Mouse (Mus musculus): ENCODE data around the gene Atl2. TPM values are rescaled to one million over a fixed set of nuclear protein-coding genes. Genes with fewer than 3 reads are reported as not detected.

The Atl2 gene
- polyA plus RNA-seq, 1 experiment, result 11.8 TPM

DNA sequence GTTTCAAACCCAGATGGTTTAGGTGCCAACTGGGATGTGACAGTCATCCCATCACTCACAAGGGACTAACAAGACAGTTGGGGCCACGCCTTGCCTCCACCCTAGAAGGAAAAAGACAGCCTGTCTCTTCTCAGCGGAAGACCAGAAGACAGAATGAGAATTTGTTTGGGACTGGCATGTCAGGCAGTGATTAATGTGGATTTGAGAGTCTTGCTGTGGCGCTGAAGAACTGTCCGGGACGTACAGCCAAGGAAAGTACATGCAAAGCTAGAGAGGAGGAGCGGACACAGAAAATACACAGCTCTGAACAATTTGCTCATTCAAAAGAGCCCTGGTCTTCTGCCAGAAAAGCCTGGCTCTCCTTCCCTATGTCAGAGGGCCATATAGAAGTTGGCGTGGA, 93.9 kb downstream of the Atl2 start:
- H3ac ChIP-seq (ENCODE audit: control insufficient read depth, insufficient read length, low read depth), result no peak overlapping the region
- H3K4me3 ChIP-seq (ENCODE audit: insufficient read depth, poor library complexity, severe bottlenecking), result no peak overlapping the region
- TF ChIP-seq MYOD1 (IDR thresholded peaks at IDR 0.05; ENCODE audit: control insufficient read depth, insufficient read length, low read depth) (no peak), CEBPB (IDR thresholded peaks at IDR 0.05; ENCODE audit: low read depth) (no peak), MAX (IDR thresholded peaks at IDR 0.05) (no peak), CTCF (IDR thresholded peaks at IDR 0.05; ENCODE audit: control insufficient read depth, insufficient read depth, insufficient read length) (no peak), USF1 (IDR thresholded peaks at IDR 0.05; ENCODE audit: low read depth) (no peak), MYOG (IDR thresholded peaks at IDR 0.05; ENCODE audit: control insufficient read depth, extremely low read depth, insufficient read length) (no peak), FOSL1 (IDR thresholded peaks at IDR 0.05; ENCODE audit: insufficient read depth, low read length, poor library complexity, severe bottlenecking) (no peak)
- H3K27me3 ChIP-seq (ENCODE audit: control insufficient read depth, insufficient read depth, insufficient read length), result no peaks in the 10 kb centered on the region
- H3K79me3 ChIP-seq (ENCODE audit: low read depth), result no peaks in the 10 kb centered on the region
- H3K79me2 ChIP-seq (ENCODE audit: control insufficient read depth, insufficient read depth), result no peaks in the 10 kb centered on the region
- no peaks in the 10 kb centered on the region for H3K36me3 ChIP-seq (ENCODE audit: control insufficient read depth, insufficient read depth)

DNA sequence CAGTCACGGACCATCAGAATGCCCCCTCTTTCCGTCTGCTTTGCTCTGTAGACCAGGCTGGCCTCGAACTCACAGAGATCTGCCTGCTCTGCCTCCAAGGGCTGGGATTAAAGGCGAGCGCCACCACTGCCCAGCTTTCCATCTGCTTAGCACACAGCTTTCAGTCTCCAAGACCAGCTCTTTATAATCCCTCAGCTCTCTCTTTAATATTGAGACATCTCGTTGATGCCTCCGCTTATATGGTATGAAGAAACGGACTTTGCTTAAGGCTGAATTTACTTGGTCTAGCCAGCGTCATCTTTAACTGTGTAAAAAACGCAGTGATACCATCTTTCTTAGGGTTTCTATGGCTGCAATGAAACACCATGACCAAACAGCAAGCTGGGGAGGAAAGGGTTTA, 97.1 kb downstream of the Atl2 start:
- TF ChIP-seq CTCF (IDR thresholded peaks at IDR 0.05; ENCODE audit: control insufficient read depth, insufficient read depth, insufficient read length) (no peak), USF1 (IDR thresholded peaks at IDR 0.05; ENCODE audit: low read depth) (no peak), CEBPB (IDR thresholded peaks at IDR 0.05; ENCODE audit: low read depth) (no peak), MYOD1 (IDR thresholded peaks at IDR 0.05; ENCODE audit: control insufficient read depth, insufficient read length, low read depth) (no peak), MAX (IDR thresholded peaks at IDR 0.05) (no peak), FOSL1 (IDR thresholded peaks at IDR 0.05; ENCODE audit: insufficient read depth, low read length, poor library complexity, severe bottlenecking) (no peak), MYOG (IDR thresholded peaks at IDR 0.05; ENCODE audit: control insufficient read depth, extremely low read depth, insufficient read length) (no peak)
- H3K4me3 ChIP-seq (ENCODE audit: insufficient read depth, poor library complexity, severe bottlenecking), result no peak overlapping the region

More for the DNA sequence above, 97.1 kb downstream of the Atl2 start:
- H3ac ChIP-seq (ENCODE audit: control insufficient read depth, insufficient read length, low read depth), result no peak overlapping the region
- no peaks in the 10 kb centered on the region for H3K79me3 ChIP-seq (ENCODE audit: low read depth)
- H3K79me2 ChIP-seq (ENCODE audit: control insufficient read depth, insufficient read depth), result no peaks in the 10 kb centered on the region
- no peaks in the 10 kb centered on the region for H3K27me3 ChIP-seq (ENCODE audit: control insufficient read depth, insufficient read depth, insufficient read length)
- H3K36me3 ChIP-seq (ENCODE audit: control insufficient read depth, insufficient read depth), result no peaks in the 10 kb centered on the region

Other genes starting within 250 kb of the Atl2 start
- 8.8 TPM for gene Cyp1b1, start 181.1 kb downstream of the Atl2 start, polyA plus RNA-seq (2012; fragmentation: generic; extraction: Trizol)
- gene Hnrnpll, start 166.2 kb upstream of the Atl2 start, polyA plus RNA-seq (2012; fragmentation: generic; extraction: Trizol), result 33.8 TPM
- gene Galm, start 231.3 kb upstream of the Atl2 start, polyA plus RNA-seq (2012; fragmentation: generic; extraction: Trizol), result 3.7 TPM